Mouse (Mus musculus) cerebellum, postnatal 36 days (tissue): ENCODE results near the gene Zfp719.

ENCODE experiments used
- DNase-seq, 2 experiments: peaks; one replicate each; pipeline ENCODE4 v3.0.0; 2021 to 2022; ENCODE audit warnings: mixed read lengths in 2 of 2

Zfp719 gene

GRCm38 (mm10) chr7:43607743-43608287 lies 28.4 kb downstream of the Zfp719 start:
- no peak for DNase-seq

- no peak for DNase-seq
Measured at GRCm38 (mm10) chr7:43608316-43608824, 29.0 kb downstream of the Zfp719 start.

DNA sequence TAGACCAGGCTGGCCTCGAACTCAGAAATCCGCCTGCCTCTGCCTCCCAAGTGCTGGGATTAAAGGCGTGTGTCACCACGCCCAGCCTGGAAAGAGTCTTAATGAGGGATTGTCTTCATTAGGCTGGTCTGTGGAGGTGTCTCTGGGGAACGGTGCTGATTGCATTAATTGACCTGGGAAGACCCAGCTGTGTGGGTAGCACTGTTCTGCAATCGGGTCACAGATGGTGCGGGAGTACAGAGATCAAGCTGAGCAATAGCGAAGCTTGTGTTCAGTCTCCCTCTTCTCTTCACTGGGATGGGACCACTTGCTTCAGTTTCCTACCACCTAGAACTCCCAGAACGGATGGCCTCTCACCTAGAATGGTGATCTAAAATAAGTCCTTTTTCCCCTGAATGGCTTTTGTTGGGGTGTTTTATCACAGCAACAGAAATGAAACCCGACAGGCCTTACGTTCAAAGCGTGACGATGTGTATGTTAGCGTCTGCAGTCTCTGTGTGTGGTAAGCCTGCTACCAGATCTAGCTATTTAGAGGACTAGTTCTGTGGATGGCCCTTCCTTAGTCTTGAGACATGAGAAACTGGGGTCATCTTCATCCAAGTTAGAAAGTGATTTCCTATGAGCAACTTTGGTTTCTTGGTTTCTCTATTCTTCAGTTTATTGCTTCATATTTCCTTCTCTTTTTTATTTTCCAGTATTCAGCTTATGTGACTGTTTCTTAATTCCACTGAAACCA lies 34.6 kb downstream of the Zfp719 start:
- DNase-seq = no peak

GRCm38 (mm10) chr7:43622927-43623326 lies 43.5 kb downstream of the Zfp719 start:
- DNase-seq = no peak

GRCm38 (mm10) chr7:43623819-43624218 lies 44.4 kb downstream of the Zfp719 start:
- DNase-seq = no peak

GRCm38 (mm10) chr7:43625065-43625464 lies 45.7 kb downstream of the Zfp719 start:
- DNase-seq = no peak

DNA sequence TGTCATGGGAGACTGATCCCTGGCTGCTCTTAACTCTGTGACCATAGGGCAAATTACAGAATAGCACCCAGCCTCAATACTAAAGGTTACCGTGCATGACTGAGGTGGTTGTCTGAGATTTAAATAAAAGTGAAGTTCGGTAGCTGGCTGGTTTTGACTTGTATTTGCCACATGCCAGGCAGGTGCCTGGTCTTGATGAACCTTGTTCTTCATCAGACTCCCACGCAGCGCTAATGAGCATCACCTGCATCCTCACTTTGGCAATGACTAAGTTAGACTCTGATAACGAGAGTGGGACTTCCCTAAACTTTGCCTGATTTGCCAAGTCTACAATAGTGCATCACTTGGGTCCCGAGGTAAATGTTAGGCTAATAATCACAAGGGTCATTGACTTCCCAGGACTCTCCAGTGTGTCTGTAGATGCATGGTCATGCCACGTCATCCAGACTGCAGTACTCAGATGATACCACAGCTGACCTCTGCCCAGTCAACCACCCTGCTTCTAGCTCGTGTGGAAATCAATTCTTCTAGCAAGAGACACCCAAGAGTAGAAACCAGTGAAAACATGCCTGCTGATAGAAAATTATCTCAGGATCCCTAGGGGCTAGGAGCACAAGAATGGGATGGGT lies 46.5 kb downstream of the Zfp719 start:
- DNase-seq = no peak

GRCm38 (mm10) chr7:43633940-43634339 lies 54.5 kb downstream of the Zfp719 start:
- DNase-seq = no peak

- no peak for DNase-seq
Measured at GRCm38 (mm10) chr7:43634500-43634899, 55.1 kb downstream of the Zfp719 start, which contains the start of gene Ceacam18. Gene Ceacam18 (plus strand): TSS chr7:43634707.

GRCm38 (mm10) chr7:43636194-43636593 lies 56.8 kb downstream of the Zfp719 start:
- no peak for DNase-seq

GRCm38 (mm10) chr7:43637118-43637517 lies 57.7 kb downstream of the Zfp719 start:
- DNase-seq = no peak

- no peak for DNase-seq
Measured at GRCm38 (mm10) chr7:43642587-43642986, 63.2 kb downstream of the Zfp719 start.
